Mouse (Mus musculus) large intestine, adult 2 months (tissue): ENCODE data around the gene Dlgap1. TPM values are rescaled to one million over a fixed set of nuclear protein-coding genes. Genes with fewer than 3 reads are reported as not detected.

Source experiments
- DNase-seq: peaks from one replicate; pipeline ENCODE4 v3.0.0-alpha.2; 2012; ENCODE audit warnings: low read depth, low spot score
- WGBS: fragments of 180-500 bp; shearing (Covaris S2); methylation state at CpG from one replicate; pipeline ENCODE4 v1.1.7; 2018; 5-methylcytosine and 5-hydroxymethylcytosine counted together
- polyA plus RNA-seq: library from polyadenylated mRNA; depleted of rRNA; stranded (reverse); fragments of >200 nt; gene quantifications from 2 replicates; pipeline ENCODE4 v1.2.3, GENCODE M21; 2012

Dlgap1 gene
- polyA plus RNA-seq, 1 experiment, result 0.45 TPM

DNA sequence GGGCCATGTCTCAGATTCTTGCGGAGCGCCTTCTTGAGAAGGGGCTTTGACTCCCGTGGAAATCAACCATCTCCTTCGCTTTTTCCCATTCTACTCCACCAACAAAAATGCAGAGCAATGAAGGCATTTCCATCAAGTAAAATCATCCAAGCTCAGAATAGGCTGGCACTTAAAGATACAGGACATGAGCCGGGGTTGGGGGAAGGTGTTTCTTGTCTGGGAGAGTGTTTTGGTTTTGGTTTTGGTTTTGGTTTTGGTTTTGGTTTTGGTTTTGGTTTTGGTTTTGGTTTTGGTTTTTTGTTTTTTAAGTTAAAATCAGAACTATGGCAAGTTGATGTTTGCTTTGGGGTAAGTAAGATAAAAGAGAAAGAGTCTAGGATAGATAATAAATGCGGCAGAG is 466.7 kb downstream of the Dlgap1 start:
- 92% methylated on average over 6 of the region's 6 CpGs for WGBS
- DNase-seq, result no peak

DNA sequence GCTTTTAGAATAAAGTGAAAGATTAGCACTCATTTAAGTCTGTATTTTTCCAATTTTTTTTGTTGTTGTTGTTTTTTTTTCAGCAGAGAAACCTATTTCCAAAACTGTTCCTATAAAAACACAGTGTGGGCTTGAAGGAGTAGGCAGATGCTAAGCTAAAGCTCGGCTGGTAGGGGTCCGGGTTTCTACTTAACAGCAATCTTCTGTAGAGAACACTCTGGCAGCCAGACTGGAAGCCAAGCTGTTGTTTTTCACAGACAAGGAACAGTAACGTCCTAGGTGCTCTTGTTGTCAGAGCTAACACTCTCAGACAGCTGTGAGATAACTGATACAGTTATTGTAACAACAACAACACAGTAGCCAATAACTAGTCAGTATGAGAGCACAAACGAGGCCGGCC is 468.4 kb downstream of the Dlgap1 start:
- no peak for DNase-seq
- WGBS, result 77% methylated on average over 5 of the region's 5 CpGs

DNA sequence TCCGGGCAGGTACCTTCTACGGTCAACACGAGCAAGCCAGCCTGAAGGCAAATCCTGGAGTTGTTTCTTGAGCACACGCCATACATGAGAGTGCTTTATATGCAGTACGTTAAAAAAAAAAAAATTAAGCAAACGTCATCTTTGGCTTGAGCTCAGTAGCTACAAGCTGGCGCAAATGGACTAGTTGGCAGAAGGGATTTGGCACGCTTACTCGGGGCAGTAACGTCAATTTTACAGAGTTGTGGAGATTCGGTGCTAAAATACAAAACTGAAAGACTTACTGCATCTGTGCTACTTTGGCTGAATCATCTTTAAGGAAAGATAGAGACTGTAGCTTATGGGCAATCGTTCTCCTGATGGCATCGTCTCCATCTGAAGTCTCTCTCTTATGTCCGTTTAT is 474.1 kb downstream of the Dlgap1 start:
- 81% methylated on average over 14 of the region's 14 CpGs for WGBS
- DNase-seq, result no peak

DNA sequence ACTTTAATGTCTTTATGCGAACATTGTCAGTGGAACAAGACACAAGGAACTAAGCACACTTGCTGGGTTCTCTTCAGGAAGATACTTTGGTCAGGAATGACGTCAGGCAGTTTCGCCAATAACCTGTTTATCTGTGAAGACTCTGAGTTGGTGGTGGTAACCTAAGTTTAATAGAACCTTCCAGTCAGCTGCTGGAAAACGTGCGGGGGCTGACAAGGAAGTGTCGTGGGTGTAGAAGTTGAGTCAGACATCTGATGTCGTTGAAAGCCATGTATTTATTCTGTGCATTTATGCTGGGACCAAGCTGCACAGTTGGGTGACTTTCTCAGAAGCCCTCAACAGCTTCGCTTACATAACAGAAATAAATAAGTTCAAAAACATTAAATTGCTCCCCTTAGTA is 477.6 kb downstream of the Dlgap1 start:
- 46% methylated on average over 8 of the region's 8 CpGs for WGBS
- no peak for DNase-seq

DNA sequence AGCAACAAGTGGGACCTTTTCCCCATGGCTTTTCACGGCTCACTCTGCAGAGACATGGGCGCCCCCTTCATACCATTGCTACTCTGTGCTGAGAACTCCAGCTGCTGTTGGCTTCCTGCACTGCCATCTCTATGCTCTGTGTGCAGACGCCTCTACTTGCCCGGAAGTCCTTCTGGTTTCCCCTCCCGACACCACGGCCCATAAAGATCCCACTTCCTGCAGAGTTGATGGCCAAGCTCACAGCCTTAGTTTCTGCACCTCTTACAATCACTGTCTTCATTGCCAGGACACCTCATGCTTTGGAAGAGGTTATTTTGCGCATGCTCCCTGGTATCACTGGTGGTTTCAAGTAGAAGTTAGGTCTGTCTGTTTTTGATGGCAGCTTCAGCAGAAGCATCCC is 486.2 kb downstream of the Dlgap1 start:
- 82% methylated on average over 7 of the region's 7 CpGs for WGBS
- DNase-seq, result no peak

DNA sequence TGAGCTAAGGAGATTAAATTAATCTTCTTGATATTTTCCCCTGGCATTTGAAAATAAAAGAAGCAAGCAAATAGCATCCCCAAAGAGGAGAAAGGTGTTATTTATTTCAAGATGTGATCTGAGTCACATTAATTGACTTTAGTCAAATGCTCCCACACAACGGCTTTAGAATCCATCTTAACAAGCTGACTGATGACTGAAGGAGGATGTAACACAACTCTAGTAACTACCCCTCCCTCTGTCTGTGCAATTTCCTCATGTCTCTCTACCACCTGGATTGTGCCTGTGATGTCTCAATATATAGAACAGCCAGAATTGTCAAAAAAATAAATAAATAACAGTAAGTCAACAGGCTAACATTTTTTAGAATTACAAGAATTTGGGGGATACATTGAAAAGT is 488.2 kb downstream of the Dlgap1 start:
- DNase-seq, result no peak
- 81% methylated on average over 1 of the region's 1 CpGs for WGBS

DNA sequence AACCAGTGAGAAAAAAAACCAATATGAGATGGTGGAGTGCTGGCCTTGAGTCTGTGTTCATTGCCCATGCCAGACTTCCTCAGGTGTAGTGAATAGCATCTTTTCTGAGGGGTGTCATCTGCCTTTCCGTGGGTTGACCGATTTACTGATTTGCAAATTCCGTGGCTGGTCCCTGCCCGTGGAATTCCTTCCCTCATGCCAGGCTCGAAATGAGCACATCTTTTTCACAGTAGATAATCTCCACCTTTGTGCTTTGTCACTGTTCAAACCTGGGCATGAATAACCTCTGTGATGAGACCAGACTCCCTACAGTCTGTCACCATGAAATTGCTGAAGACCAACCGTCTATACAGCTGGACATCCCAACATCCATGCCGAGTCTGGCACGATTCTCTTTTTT is 493.4 kb downstream of the Dlgap1 start:
- no peak for DNase-seq
- WGBS, result 84% methylated on average over 8 of the region's 8 CpGs

DNA sequence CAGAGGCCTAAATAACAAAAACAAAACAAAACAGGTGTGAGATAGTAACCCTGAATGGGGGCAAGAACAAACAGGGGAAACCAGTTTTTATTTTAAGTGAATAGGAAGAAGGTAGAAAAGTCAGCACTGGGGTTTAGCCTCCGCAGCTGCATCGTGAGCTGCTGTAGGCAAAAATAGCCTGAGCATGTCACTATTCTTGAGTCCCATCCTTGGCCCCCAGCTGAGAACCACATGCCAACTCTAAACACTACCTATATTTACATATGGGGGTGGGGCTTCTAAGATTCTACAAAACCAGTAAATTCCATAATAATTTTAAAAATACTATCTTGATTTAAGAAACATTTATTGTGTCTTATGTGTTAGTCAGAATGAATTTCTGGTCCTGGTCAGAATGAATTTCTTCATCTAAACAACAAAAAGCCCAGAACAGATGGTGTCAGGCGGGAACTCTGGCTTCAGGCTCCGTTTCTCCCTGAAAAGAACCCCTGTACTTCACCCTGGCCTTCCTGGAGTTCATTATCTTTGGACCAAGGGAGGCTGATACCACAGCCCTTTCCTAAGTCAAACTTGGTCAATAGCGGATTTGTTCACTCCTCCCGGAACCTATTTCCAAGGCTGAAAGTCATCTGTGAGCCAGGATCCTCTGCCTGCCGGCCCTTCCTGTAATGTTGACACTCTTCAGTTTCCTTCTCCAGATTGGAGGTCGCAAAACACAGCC is 494.1 kb downstream of the Dlgap1 start:
- 57% methylated on average over 8 of the region's 8 CpGs for WGBS
- no peak for DNase-seq

DNA sequence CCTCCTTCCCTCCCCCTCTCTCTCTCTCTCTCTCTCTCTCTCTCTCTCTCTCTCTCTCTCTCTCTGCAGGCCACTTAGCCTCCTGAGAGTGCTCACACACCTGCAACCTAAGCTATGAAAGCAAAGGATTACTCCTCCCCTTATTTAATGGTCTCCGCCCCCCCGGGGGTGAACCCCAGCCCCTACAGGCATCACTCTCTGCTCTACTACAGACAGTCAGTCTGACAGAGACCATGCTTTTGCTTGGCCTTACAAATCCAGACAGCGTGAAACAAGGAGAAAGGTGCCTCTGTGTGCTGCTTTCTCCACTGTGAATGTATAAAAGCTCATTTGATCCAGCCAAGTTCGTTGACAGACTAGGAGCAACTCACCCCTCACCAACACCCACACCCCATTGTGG is 497.5 kb downstream of the Dlgap1 start:
- DNase-seq, result no peak
- 43% methylated on average over 4 of the region's 4 CpGs for WGBS

DNA sequence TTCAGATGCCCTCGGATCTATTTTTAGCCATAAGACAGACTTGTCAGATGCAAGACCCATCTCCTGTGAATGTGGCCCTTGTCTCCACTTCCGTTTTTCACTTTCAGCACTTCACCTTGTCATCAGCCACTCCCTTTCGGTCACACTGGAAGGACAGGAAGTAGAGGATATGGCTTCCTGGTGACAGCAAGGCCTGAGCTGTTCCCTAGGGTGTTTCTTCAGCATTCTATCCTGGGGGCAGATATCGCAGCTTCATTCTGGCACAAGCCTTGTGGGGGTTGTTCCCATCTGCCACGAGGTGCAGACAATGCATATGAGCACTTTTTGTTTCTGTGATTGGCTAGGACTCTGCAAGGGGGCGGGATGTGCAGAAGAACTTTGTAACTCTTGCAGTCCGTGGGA is 502.1 kb downstream of the Dlgap1 start:
- 67% methylated on average over 7 of the region's 7 CpGs for WGBS

DNA sequence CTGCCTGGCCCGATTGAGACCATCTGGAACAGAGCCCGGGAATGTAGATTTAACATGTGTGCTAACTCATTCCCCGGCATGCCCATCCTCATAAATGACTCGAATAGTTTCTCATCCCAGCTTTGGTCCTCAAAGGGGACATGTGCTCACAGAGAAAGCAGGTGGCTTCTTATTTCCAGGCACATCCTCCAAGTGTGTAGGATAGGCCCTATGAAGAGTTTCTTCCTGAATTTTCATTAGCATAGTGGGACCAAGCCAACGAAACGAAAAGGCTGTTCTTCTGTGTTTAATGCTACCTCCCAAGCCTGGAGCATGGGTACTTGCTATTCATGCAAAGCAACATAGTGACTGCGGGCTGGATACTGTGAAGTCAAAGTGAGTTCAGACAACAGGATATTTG is 503.3 kb downstream of the Dlgap1 start:
- no peak for DNase-seq
- 72% methylated on average over 7 of the region's 7 CpGs for WGBS

More for the DNA sequence above, 502.1 kb downstream of the Dlgap1 start:
- DNase-seq, result no peak

DNA sequence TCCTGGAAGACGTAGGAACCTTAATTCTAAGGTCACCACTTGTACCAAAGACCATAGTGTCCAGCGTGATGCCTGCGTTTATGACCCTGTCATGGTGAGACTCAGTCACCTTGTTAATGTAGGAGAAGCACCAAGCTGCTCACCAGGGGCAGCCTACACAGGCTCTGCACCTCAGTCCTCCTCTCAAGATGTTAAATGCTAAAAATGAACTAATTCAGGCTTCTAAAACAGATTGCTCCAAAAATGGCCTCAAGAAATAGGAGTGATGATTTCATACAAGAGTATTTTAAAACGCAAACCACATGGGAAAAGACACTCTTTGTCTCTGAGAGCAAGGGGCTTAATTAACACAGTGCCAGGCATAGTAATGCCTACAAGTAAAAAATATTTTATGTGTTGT is 505.0 kb downstream of the Dlgap1 start:
- no peak for DNase-seq
- 73% methylated on average over 4 of the region's 4 CpGs for WGBS

DNA sequence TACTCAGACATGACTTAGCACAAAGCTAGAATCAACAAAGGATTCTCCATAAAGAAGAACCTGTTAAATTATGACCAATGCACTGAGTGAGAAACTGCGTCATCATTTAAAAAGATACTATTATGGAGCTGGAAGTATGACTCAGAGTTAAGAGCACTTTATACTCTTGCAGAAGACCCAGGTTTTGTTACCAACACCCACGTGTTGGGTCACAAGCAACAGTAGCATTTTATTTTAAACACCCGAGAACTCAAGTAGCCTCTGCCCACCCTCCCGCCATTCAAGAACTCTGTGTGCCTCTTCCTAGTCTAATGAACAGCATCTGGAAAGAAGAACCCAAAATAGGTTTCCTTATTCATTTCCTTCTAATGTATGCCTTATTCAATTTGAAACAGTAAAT is 514.8 kb downstream of the Dlgap1 start:
- no peak for DNase-seq
- 71% methylated on average over 4 of the region's 4 CpGs for whole genome bisulfite sequencing

DNA sequence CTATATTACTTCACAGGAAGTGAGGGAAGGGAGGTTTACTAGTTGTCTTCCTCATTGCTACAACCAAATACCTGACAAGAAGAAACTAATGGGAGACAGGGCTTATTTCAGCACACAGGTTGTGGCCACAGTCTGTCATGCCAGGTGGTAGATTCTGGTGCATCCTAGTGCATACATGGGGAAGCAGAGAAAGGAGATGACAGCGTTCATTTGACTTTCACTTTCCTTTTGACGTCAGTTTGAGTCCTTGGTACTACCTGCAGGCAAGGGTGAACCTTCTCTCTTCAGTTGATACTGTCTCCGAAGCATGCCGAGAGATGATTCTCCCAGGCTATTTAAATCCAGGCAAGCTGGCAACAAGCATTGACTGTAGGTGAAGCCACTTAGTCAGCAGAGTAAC is 516.8 kb downstream of the Dlgap1 start:
- DNase-seq, result no peak
- 61% methylated on average over 4 of the region's 4 CpGs for whole genome bisulfite sequencing

DNA sequence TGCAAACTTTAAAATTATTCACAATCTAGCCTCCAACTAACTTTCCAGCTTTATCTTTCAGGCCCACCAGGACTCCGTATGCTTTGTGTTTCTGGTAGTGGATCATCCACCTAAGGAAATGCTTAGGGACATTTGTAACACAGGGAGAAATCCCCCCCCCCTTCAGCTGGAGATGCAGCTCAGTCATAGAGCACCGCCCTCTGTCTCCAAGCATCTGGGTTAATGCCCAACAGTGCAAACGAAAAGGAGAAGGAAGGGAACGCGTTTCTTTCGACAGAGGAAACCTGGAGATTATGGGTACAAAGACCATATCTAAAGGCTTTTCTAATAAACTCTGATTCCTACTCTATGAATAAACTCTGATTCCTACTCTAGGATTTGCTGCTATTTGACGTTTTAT is 517.4 kb downstream of the Dlgap1 start:
- 50% methylated on average over 7 of the region's 7 CpGs for WGBS
- no peak for DNase-seq

DNA sequence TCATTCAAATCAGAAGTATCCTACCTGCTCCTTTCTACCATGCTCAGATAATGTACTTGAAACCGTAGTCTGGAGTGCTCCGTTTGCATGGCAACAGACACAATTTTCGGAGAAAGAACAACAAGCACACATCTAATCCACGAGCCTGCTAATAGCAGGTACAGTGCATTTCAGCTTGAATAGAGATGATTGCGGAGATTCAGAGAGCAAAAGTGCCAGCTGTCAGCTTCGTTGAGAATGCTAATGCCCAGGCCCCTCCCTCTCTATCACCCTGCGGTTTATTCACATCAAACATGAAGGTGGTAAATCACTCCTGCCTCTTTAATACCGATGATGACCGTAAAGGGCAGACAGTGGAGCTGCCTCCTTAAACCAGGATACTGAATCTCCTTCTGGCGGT is 518.0 kb downstream of the Dlgap1 start:
- 78% methylated on average over 10 of the region's 10 CpGs for WGBS
- DNase-seq, result no peak

DNA sequence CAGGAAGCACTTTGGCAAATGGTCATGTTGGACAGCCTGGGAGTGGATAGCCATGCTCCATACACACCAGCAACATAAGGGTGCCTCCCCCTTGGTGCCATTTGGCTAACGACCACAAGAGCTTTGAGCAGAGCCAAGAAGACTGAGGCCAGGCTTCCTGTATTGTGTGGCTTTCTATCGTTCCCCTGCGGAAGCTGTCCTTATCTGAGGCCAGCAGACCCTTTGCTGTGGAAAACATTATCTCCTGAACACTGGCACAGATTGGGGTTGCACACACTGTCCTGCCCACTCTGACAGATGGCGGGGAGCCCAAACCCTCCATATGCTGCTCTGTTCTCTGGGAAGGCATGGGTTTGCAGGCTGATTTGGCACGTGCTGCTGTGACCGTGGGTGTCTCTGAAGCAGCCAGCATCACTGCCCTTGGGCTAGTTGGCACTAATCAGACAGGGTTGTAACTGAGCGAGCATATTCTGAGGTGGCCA is 520.0 kb downstream of the Dlgap1 start:
- 68% methylated on average over 7 of the region's 7 CpGs for WGBS
- DNase-seq, result no peak

DNA sequence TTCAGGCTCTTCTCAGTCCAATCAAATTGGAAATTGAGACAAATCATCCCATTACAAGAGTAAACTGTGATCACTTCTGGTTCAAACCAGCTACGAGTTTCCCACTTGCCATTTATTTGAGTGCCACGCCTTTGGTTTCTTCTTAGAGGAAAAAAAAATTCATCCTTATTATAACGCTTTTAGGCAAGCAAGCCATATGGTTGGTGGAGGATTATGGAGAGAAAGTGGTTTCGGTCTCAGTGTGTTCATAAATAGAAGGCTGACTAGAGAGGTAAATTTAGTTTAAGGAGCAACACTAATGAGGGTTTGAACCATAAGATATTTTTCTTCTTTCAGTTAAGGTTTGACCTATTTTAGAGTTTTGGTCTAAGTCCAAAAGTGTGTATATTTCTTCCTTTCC is 522.7 kb downstream of the Dlgap1 start:
- 77% methylated on average over 4 of the region's 4 CpGs for WGBS
- DNase-seq, result no peak

DNA sequence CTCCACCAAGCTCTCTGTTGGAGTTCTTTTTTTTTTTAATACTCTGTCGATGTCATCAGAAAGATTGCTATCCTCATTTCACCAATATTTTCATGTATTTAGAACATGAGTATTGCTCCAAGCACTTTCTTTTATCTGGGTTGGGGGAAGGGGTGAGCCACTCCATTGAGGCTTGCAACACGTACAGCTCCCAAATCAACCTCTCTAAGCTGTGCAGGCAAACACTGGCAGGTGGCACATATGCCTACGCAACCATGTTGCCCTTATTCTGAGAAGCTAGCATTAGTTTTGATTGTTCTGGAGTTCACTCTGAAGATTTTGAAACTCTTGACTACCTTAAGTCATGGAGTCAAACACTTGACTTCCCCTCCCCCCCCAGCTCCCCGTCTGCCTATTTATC is 525.5 kb downstream of the Dlgap1 start:
- no peak for DNase-seq
- 84% methylated on average over 4 of the region's 4 CpGs for WGBS

DNA sequence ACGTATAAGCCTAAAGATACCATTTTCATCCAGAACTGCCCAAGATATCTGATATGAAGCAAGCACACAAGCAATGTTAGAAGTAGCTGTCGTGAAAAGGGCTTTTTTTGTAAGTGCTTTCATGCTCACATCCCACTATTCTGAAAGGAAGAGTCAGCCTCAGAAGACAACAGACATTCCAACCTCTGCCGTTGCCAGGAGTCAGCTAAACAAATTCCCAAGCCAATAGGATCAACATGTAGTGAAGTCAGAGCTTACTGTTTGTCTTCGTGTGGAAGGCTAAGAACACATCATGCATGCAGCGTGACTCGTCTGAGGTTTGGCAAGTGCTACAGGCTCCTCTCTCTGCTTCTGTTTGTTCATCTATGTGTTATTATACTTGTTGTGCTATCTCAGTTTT is 529.4 kb downstream of the Dlgap1 start:
- no peak for DNase-seq
- 57% methylated on average over 6 of the region's 6 CpGs for WGBS

DNA sequence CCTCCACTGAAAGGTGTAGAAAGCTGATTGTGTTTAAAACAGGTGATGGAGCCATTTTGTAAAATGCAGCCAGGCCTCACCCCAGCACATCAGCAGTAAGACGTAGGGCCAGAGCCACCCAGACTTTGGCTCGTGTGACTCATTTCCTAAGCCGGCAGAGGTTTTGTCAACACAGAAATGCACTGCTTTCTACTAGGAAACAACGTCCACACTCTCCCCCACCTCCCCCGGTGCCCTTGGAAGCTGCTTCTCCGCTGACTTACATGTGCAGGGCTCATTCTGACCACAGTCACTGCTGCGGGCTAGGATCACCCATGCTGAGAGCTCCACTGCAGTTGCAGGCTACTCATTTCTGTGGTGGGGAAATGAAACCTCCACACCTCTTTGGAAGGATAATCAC is 533.1 kb downstream of the Dlgap1 start:
- DNase-seq, result no peak
- 28% methylated on average over 7 of the region's 7 CpGs for WGBS

DNA sequence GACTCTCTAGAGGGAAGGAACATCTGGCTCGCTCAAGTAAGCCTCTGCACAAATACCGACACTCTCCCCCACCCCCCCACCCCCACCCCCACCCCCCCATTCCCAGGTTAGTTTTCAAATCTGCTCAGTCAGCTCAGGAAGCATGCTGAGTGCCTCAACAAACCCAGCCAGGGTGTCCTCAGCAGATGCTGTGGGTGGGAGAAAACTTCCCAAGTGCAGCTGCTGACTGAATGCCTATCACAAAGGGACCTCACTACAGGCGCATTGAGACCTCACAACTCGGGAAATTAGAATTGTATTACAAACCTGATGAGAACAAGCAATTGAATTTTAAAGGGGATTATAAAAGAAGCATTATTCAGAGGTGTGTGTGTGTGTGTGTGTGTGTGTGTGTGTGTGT is 538.9 kb downstream of the Dlgap1 start:
- 57% methylated on average over 4 of the region's 4 CpGs for WGBS
- DNase-seq, result no peak
